Mouse (Mus musculus) forebrain, embryonic 16.5 days (tissue): ENCODE measurements around the gene Hist1h4a. TPM values are rescaled to one million over a fixed set of nuclear protein-coding genes. Genes with fewer than 3 reads are reported as not detected.
"Not testable (repeated sequence)": the region's sequence is repeated elsewhere in the genome, so short reads cannot be mapped to it uniquely, and the experiment has no call there.

ENCODE experiments used
- ATAC-seq: fragments of 200-750 bp; cut with Nextera tagmentation; 2 replicates; pipeline ENCODE4 v1.8.0; 2017; ENCODE audit warnings: mild to moderate bottlenecking, moderate library complexity
- H3K27ac ChIP-seq: fragments of 300-500 bp; sonication (generic); 2 replicates; pipeline ENCODE4 v1.5.1; 2014; ENCODE audit warnings: low read length, control low read depth
- H3K27me3 ChIP-seq: fragments of 300-500 bp; sonication (generic); replicated peaks from 2 replicates; pipeline ENCODE4 v1.6.1; 2014; ENCODE audit warnings: low read length; ENCODE audit not compliant: control insufficient read depth, insufficient read depth
- H3K36me3 ChIP-seq: fragments of 300-500 bp; sonication (generic); 2 replicates; pipeline ENCODE4 v1.6.1; 2014; ENCODE audit not compliant: control insufficient read depth, insufficient read depth
- H3K4me1 ChIP-seq: fragments of 300-500 bp; sonication (generic); replicated peaks from 2 replicates; pipeline ENCODE4 v1.6.1; 2014; ENCODE audit warnings: low read length; ENCODE audit not compliant: control insufficient read depth, insufficient read depth
- H3K4me2 ChIP-seq: fragments of 300-500 bp; sonication (generic); 2 replicates; pipeline ENCODE4 v1.6.1; 2014; ENCODE audit warnings: mild to moderate bottlenecking, low read length, control low read depth
- H3K4me3 ChIP-seq: fragments of 300-500 bp; sonication (generic); replicated peaks from 2 replicates; pipeline ENCODE4 v1.5.1; 2014; ENCODE audit warnings: mild to moderate bottlenecking, low read length, control low read depth
- H3K9ac ChIP-seq: fragments of 300-500 bp; sonication (generic); replicated peaks from 2 replicates; pipeline ENCODE4 v1.6.1; 2014; ENCODE audit warnings: low read depth, low read length, control low read depth
- H3K9me3 ChIP-seq: fragments of 300-500 bp; sonication (generic); 2 replicates; pipeline ENCODE4 v1.6.1; 2016; ENCODE audit warnings: low read length; ENCODE audit not compliant: control insufficient read depth
- WGBS: fragments of 180-500 bp; shearing (Covaris S2); extraction: QIAGEN DNeasy Blood & Tissue Kit; methylation state at CpG from one replicate; pipeline ENCODE4 v1.1.7; 2014; 5-methylcytosine and 5-hydroxymethylcytosine counted together
- microRNA-seq: library from miRNA; unstranded; fragments of <30 nt; microRNA quantifications from one replicate; pipeline ENCODE4, GENCODE M21; 2017
- polyA plus RNA-seq: library from polyadenylated mRNA; unstranded; fragments of >200 nt; fragmentation: Nextera tagmentation; extraction: Ambion mirVana; gene quantifications from 2 replicates; pipeline ENCODE4 v1.2.1, GENCODE M21; 2015

Gene Hist1h4a
- polyA plus RNA-seq, 1 experiment from 2014 or later: not detected

- not testable (repeated sequence) for H3K4me1 ChIP-seq, H3K4me3 ChIP-seq, H3K9me3 ChIP-seq, H3K36me3 ChIP-seq, H3K27me3 ChIP-seq, H3K4me2 ChIP-seq, H3K27ac ChIP-seq, H3K9ac ChIP-seq, ATAC-seq
- 15% methylated on average over 2 of the region's 2 CpGs for WGBS
Observed at GRCm38 (mm10) chr13:23717593-23718245, 43.3 kb downstream of the Hist1h4a start.

GRCm38 (mm10) chr13:23717176-23717575, 43.9 kb downstream of the Hist1h4a start:
- no peaks in the 10 kb centered on the region for H3K27me3 ChIP-seq
- H3K9ac ChIP-seq: no peak overlapping the region
- H3K4me3 ChIP-seq: no peak overlapping the region
- H3K9me3 ChIP-seq: no peaks in the 10 kb centered on the region
- WGBS: 63% methylated on average over 11 of the region's 11 CpGs
- H3K4me2 ChIP-seq: no peak overlapping the region
- no peak for ATAC-seq
- no peak overlapping the region for H3K27ac ChIP-seq
- no peaks in the 10 kb centered on the region for H3K4me1 ChIP-seq
- no peaks in the 10 kb centered on the region for H3K36me3 ChIP-seq

GRCm38 (mm10) chr13:23716261-23717042, 44.6 kb downstream of the Hist1h4a start:
- Histone ChIP-seq H3K9me3 (no peaks in the 10 kb centered on the region), H3K9ac (no peak overlapping the region), H3K4me2 (no peak overlapping the region), H3K4me1 (no peaks in the 10 kb centered on the region), H3K4me3 (no peak overlapping the region), H3K36me3 (no peaks in the 10 kb centered on the region), H3K27me3 (no peaks in the 10 kb centered on the region), H3K27ac (no peak overlapping the region)
- 87% methylated on average over 5 of the region's 5 CpGs for WGBS
- ATAC-seq: no peak

Small RNAs within 50 kb of the gene (microRNA-seq; reads per million reads assigned to microRNA genes)
- gene Gm44314: not detected
- gene Gm44484: not detected

Other genes with a start within 250 kb of the Hist1h4a start
- gene Hist1h4h, start 230.2 kb downstream of the Hist1h4a start, polyA plus RNA-seq: 2.9 and 4.6 TPM in 2 replicates
- gene Hist1h2af, start 227.3 kb downstream of the Hist1h4a start, polyA plus RNA-seq: not detected in 2 replicates
- gene Hist1h3g, start 225.8 kb downstream of the Hist1h4a start, polyA plus RNA-seq: 1.5 and 3.2 TPM in 2 replicates
- 0.23 and 0.47 TPM in 2 replicates for gene Hist1h2bh, start 217.8 kb downstream of the Hist1h4a start, polyA plus RNA-seq
- gene Hist1h3f, start 217.2 kb downstream of the Hist1h4a start, polyA plus RNA-seq: 0.30 and 0.61 TPM in 2 replicates
- gene Hist1h4f, start 209.6 kb downstream of the Hist1h4a start, polyA plus RNA-seq: not detected in 2 replicates
- 0.15 and 0.22 TPM in 2 replicates for gene Hist1h1d, start 208.0 kb downstream of the Hist1h4a start, polyA plus RNA-seq
- gene Hist1h3e, start 198.9 kb downstream of the Hist1h4a start, polyA plus RNA-seq: 2.0 and 3.4 TPM in 2 replicates
- 33.0 and 46.2 TPM in 2 replicates for gene Hist1h2ae, start 190.0 kb downstream of the Hist1h4a start, polyA plus RNA-seq
- gene Hist1h2bg, start 189.8 kb downstream of the Hist1h4a start, polyA plus RNA-seq: 2.1 and 6.2 TPM in 2 replicates
- 2.1 and 2.6 TPM in 2 replicates for gene Hist1h2bf, start 187.0 kb downstream of the Hist1h4a start, polyA plus RNA-seq
- 1.2 and 3.4 TPM in 2 replicates for gene Hist1h2ad, start 186.8 kb downstream of the Hist1h4a start, polyA plus RNA-seq
- 2.2 and 2.8 TPM in 2 replicates for gene Hist1h3d, start 185.5 kb downstream of the Hist1h4a start, polyA plus RNA-seq
- gene Hist1h4d, start 179.6 kb downstream of the Hist1h4a start, polyA plus RNA-seq: 51.0 and 59.0 TPM in 2 replicates
- gene Hist1h2be, start 140.1 kb downstream of the Hist1h4a start, polyA plus RNA-seq: 2.0 and 2.6 TPM in 2 replicates
- gene Hist1h1e, start 138.7 kb downstream of the Hist1h4a start, polyA plus RNA-seq: 7.0 and 9.9 TPM in 2 replicates
- gene Hist1h2ac, start 77.3 kb downstream of the Hist1h4a start, polyA plus RNA-seq: 0.80 and 0.83 TPM in 2 replicates
- gene Hist1h2bc, start 77.0 kb downstream of the Hist1h4a start, polyA plus RNA-seq: 27.2 and 35.5 TPM in 2 replicates
- gene Hist1h1t, start 65.4 kb downstream of the Hist1h4a start, polyA plus RNA-seq: not detected in 2 replicates
- 2.1 and 2.2 TPM in 2 replicates for gene Hist1h4c, start 62.8 kb downstream of the Hist1h4a start, polyA plus RNA-seq
- 2.1 and 3.3 TPM in 2 replicates for gene Hfe, start 50.4 kb downstream of the Hist1h4a start, polyA plus RNA-seq
- gene Hist1h1c, start 22.4 kb downstream of the Hist1h4a start, polyA plus RNA-seq: 16.7 and 22.7 TPM in 2 replicates
- 1.6 and 2.0 TPM in 2 replicates for gene Hist1h3c, start 15.6 kb downstream of the Hist1h4a start, polyA plus RNA-seq
- gene Hist1h2bb, start 14.5 kb downstream of the Hist1h4a start, polyA plus RNA-seq: 0.86 and 0.95 TPM in 2 replicates
- gene Hist1h2ab, start 10.1 kb downstream of the Hist1h4a start, polyA plus RNA-seq: 14.5 and 16.2 TPM in 2 replicates
- gene Hist1h3b, start 9.0 kb downstream of the Hist1h4a start, polyA plus RNA-seq: 4.9 and 6.7 TPM in 2 replicates
- gene Hist1h4b, start 4.2 kb downstream of the Hist1h4a start, polyA plus RNA-seq: 1.5 TPM in 1 of 2 replicates, not detected in the other
- gene Hist1h3a, start 1.2 kb upstream of the Hist1h4a start, polyA plus RNA-seq: 1.5 and 1.9 TPM in 2 replicates
- gene Hist1h1a, start 2.4 kb upstream of the Hist1h4a start, polyA plus RNA-seq: 0.70 and 1.0 TPM in 2 replicates
- gene Trim38, start 8.7 kb upstream of the Hist1h4a start, polyA plus RNA-seq: not detected in 2 replicates
- gene Slc17a2, start 45.8 kb upstream of the Hist1h4a start, polyA plus RNA-seq: not detected in 2 replicates
- not detected in 2 replicates for gene Slc17a3, start 78.2 kb upstream of the Hist1h4a start, polyA plus RNA-seq
- not detected in 2 replicates for gene Slc17a1, start 106.5 kb upstream of the Hist1h4a start, polyA plus RNA-seq
- not detected in 2 replicates for gene Slc17a4, start 153.8 kb upstream of the Hist1h4a start, polyA plus RNA-seq
- gene Hist1h2ba, start 172.9 kb upstream of the Hist1h4a start, polyA plus RNA-seq: not detected in 2 replicates
- gene Hist1h2aa, start 173.2 kb upstream of the Hist1h4a start, polyA plus RNA-seq: not detected in 2 replicates
- 1.9 and 3.7 TPM in 2 replicates for gene Scgn, start 230.0 kb upstream of the Hist1h4a start, polyA plus RNA-seq